Mouse (Mus musculus) layer of hippocampus, adult 2 months (tissue): ENCODE data around the gene Fgfr3. TPM values are rescaled to one million over a fixed set of nuclear protein-coding genes. Genes with fewer than 3 reads are reported as not detected.
A peak's percentile ranks its signal among the peaks of the same experiment; 100 is the strongest.

Experiments used
- DNase-seq, 2 experiments: peaks; one replicate each; pipeline ENCODE4 v3.0.0; 2022; ENCODE audit warnings: low spot score in 2 of 2
- H3K27ac ChIP-seq: fragments of 200-600 bp; 2 replicates; pipeline ENCODE4 v1.8.1; 2022
- H3K4me3 ChIP-seq: fragments of 200-600 bp; 2 replicates; pipeline ENCODE4 v1.8.1; 2022; ENCODE audit warnings: mild to moderate bottlenecking
- CTCF ChIP-seq: fragments of 200-600 bp; conservative IDR thresholded peaks from 2 replicates; pipeline ENCODE4 v1.8.1; 2022; ENCODE audit warnings: antibody characterized with exemption, mild to moderate bottlenecking, moderate library complexity
- total RNA-seq, 2 experiments: library from RNA; stranded (reverse); gene quantifications; 2 replicates each; pipeline ENCODE4 v1.2.3; 2021

The Fgfr3 gene
- total RNA-seq, 2 experiments from 2014 or later = 137 to 139 TPM

DNA sequence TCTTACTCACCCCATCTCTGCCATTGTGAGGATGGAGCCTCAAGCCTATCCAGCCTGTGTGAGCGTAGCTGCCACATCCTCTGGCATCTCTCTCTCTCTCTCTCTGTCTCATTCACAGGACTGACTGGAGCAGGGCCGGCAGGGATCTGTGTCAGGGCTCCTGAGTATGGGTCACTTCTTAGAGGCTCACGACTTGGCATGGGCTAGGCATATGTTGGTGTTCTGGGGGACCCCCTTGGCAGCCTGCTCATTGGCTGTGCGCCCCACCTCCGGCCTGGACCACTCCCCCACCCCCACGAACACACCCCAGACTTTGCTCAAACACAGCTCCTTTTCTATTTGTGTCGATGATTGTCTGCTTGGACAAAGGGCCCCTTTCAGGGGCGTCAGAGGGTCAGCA is 17.5 kb upstream of the Fgfr3 start:
- DNase-seq = no peak
- H3K27ac ChIP-seq = peak overlapping the region; percentile 72; the same call in 1 of the 2 replicates
- TF ChIP-seq CTCF = no peak
- H3K4me3 ChIP-seq = no peak overlapping the region

DNA sequence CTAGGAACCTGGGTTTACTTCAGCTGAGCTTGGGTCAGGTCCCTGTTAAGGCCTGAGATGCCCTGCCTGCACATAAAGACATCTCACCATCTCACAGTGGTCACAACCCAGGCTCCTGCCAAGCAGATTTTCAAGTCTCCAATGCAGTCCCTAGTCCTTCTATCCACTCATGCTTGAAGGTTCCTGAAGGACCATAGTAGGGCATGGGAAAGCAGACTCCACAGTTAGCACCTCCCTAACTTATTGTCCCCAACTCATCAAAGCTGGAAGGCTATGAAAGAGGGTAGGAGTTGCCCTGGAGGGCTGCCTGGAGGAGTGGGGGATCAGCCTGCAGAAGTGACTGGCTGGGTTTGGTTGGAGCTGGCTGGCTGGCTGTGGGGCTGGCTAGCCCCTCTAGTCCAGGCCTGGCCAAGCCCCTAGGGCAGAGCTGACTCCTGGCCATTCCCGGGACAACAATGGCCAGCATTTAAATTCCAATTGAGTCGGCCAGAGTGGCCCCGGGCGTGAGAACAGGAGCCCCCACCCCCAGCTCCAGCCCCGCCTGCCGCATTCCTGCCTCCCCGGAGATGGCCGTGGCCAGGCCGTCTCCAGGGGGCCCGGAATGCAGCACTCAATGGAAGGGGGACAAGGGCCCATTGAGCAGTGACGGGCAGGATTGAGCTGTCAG is 16.4 kb upstream of the Fgfr3 start:
- no peak for TF ChIP-seq CTCF
- no peak overlapping the region for H3K4me3 ChIP-seq
- H3K27ac ChIP-seq = peak overlapping the region; percentile 83
- DNase-seq = peak; percentile 55 to 80

DNA sequence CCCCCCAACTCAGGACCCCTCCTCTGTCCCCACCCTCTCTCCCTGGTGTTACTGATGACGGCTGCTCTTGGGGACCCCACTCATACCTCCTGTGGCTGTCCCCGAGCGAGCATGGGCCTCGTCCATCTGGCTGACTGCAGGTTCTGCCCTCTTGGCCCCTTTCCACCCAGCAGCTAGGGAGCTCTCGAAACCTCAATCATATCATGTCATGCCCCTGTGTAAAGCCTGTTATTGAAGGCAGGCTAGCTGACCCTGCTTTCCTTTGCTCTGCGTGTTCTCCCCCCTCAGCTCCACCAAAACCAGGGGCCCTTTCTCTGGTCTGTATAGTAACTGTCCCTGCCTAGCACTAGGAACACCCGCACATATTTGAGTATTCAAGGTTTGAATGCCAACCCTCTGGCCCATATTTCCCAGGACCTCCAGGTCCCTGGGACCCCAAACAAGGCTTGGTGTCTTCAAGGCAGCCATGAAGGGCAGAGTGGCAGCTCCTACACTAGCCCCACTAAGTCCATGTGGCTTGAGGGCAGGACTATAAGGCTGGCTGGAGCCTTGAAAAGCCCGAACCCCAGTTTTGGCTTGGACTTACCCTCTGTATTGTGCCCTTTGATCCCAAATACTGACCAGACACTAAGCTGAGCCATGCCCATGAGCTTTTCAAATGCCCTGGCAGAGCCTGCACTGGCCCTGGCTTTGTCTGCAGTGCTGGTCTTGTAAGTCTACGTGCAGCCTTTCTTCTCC is 15.7 kb upstream of the Fgfr3 start:
- peak overlapping the region; percentile 83 for H3K27ac ChIP-seq
- TF ChIP-seq CTCF = no peak
- no peak for DNase-seq

GRCm38 (mm10) chr5:33706350-33706629 is 15.2 kb upstream of the Fgfr3 start:
- Histone ChIP-seq H3K4me3 (no peak overlapping the region), H3K27ac (peak overlapping the region; percentile 83; the same call in 1 of the 2 replicates)
- DNase-seq = no peak
- no peak for TF ChIP-seq CTCF

More for the DNA sequence above, 15.7 kb upstream of the Fgfr3 start:
- no peak overlapping the region for H3K4me3 ChIP-seq

GRCm38 (mm10) chr5:33707163-33707562 is 14.3 kb upstream of the Fgfr3 start:
- Histone ChIP-seq H3K27ac (peak overlapping the region; percentile 83; the same call in 1 of the 2 replicates), H3K4me3 (no peak overlapping the region)
- no peak for TF ChIP-seq CTCF
- no peak for DNase-seq

GRCm38 (mm10) chr5:33709037-33709436 is 12.4 kb upstream of the Fgfr3 start:
- Histone ChIP-seq H3K27ac (no peak overlapping the region), H3K4me3 (no peak overlapping the region)
- no peak for TF ChIP-seq CTCF
- no peak for DNase-seq

DNA sequence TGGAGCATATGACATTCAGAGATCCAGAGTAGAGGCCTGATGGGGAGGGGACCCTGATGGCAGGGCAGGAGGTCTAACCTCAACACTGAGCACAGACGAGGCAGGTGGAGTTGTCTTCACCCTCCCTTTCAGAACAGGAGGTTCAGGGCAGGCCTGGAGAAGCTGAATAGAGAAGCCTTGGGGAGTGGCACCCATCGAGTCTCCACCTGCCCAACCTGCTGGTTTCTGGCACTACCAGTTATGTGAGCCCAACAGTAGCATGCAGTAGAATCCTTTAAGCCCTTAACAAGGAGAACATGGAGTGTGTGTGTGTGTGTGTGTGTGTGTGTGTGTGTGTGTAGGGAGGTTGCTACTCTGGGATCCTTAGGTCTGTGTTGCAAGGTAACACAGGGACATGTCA is 8.9 kb upstream of the Fgfr3 start:
- DNase-seq = no peak
- no peak for TF ChIP-seq CTCF
- no peak overlapping the region for H3K27ac ChIP-seq
- no peak overlapping the region for H3K4me3 ChIP-seq

DNA sequence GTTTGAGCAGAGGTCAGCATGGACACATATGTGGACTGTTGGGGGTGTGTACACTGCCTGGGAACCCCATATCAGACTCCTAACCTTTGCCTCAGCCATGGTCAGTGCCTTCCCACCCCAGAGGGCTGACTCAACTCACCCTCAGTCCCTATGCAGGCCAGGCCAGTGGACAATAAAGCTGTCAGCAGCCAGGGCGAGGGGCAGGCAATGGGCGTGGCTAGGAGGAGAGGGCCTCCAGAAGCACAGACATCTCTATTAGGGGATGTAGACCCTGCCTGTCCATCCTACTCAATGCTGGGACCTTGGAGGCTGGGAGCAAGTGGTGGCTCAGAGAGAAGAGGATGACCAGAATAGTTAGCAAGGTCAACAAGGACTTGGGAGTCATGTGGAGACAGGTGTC is 6.3 kb upstream of the Fgfr3 start:
- H3K27ac ChIP-seq = no peak overlapping the region
- no peak for DNase-seq
- no peak for TF ChIP-seq CTCF
- H3K4me3 ChIP-seq = no peak overlapping the region

DNA sequence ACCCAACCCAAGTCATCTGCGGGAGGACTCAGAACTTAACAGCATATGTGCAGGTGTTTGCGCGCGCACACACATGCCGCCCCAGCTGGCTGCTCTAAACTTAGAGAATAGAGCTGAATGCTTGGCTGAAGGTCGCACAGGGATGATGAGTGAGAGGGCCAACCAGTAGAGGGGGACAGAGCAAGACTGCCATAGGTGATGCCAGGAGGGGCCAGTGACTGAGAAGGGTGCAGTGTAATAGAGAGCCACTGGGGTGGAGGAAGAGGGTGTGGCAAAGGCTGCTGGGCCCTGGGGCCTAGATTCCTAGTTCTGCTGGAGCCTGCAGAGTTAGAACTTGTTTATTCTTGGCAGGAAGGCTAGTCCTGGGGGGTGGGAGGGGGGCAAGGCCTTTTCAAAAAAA is 5.0 kb upstream of the Fgfr3 start:
- TF ChIP-seq CTCF = peak; percentile 16; the same call in 1 of the 2 replicates
- H3K27ac ChIP-seq = no peak overlapping the region
- no peak overlapping the region for H3K4me3 ChIP-seq
- DNase-seq = no peak

- no peak for DNase-seq
- TF ChIP-seq CTCF = no peak
- no peak overlapping the region for H3K4me3 ChIP-seq
- H3K27ac ChIP-seq = no peak overlapping the region
These were observed 3.0 kb upstream of the Fgfr3 start for GRCm38 (mm10) chr5:33718460-33718859.

DNA sequence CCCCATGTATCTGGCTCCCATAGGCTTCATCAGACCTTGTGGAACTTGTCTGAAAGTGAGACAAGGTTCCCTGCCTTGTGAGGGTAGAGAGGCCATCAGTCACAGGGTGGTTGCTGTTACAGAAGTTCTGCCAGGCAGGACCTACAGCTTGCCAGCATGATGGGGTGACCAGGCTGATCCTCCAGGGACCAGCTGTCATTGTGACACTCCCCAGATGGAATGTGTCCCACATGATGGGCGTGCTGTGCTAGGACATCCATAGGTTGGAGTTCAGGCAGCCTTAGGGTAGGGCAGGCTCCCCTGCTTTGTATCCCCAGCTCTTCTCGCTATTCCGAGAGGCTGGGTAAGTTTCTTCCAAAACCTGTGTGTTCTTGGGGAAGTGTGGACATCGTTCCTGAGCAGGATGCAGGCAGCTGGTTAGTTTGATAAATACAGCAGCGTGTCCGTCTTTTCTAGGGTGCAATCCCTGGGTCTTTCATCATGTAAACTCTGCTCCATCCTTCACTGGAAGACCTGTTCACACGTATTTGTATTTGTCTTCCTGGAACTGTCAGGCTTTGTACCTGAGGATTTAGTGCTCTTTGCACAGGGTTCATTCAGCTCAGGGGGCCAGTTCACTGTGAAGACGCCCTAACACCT is 503 bp upstream of the Fgfr3 start:
- H3K27ac ChIP-seq = peak overlapping the region; percentile 89; the same call in 1 of the 2 replicates
- DNase-seq = no peak
- peak overlapping the region; percentile 61 for H3K4me3 ChIP-seq
- TF ChIP-seq CTCF = no peak

- H3K4me3 ChIP-seq = peak overlapping the region; percentile 61
- DNase-seq = no peak
- TF ChIP-seq CTCF = no peak
- H3K27ac ChIP-seq = peak overlapping the region; percentile 89
These were observed 968 bp downstream of the Fgfr3 start for GRCm38 (mm10) chr5:33722266-33723018.
